Mouse (Mus musculus): ENCODE measurements around the gene Man2b1.

DNA sequence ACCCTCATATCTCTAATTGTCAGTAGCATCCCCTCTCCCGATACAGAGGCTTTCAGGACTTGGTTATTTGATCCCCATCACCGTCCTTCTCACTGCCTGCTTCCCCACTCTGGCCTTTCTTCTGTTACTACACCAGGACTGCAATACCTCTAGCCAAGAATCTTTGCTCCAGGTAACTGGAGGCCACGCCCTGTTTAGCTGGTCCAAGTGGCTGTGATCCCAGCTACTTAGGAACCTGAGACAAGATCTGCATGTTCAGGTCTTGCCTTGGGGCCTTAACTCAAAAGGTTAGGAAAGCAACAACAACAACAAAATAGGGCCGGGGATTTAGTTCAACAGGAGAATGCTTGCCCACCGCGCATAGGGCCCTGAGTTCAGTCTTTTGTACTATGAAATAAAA is 39.5 kb upstream of the Man2b1 start:
- no peak for TF ChIP-seq CTCF (IDR thresholded peaks at IDR 0.05; ENCODE audit: extremely low read depth, insufficient read depth, insufficient read length, insufficient replicate concordance)
- TF ChIP-seq POLR2A (IDR thresholded peaks at IDR 0.05; ENCODE audit: low read depth, low read length) = no peak

All from spleen, adult 2 months (tissue).